9 mouse cellular contexts compared by ENCODE assay signal in the genomic region with DNA sequence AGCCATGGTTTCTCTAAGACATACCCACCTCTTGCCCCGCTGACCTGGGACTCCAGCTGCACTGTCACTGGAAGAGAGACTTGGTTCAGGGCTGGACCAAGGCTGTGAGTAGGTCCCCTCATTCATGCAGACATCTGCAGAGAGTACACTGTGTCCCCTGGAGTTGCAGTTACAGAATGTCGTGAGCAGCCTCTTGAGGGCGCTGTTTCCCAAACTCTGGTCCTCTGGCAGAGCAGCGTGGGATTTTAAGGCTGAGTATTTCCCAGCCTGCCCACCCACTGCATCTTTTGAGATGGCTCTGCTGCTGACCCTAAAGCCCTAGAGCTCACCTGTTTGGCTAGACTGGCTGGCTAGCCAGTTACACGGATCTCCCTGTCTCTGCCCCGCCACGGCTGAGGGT. TPM values are rescaled to one million over a fixed set of nuclear protein-coding genes. Genes with fewer than 3 reads are reported as not detected.
DNase-seq lines count a peak whose midpoint lies in the region; ATAC-seq and TF ChIP-seq lines count a peak whose summit lies in the region.
"Had no signal": no experiment of that assay in that cellular context is flagged by ENCODE, and none has a peak within 500 bp of the region (broad histone marks: within the 10 kb centered on the region; RNA-seq: fewer than 3 reads in every experiment).

No protein-coding gene starts in this region.

- no peak for DNase-seq in left cerebral cortex, adult 2 months (ENCODE audit: extremely low spot score in 1 of 2, low spot score in 2 of 2)
- DNase-seq in left cerebral cortex, adult 8-10 months (ENCODE audit: low spot score in 2 of 2), result no peak
- DNase-seq in MEL-GATA-1-ER (ENCODE audit: extremely low read depth, low read depth), result peak; percentile 46
- peak; percentile 44 for DNase-seq in embryo, embryonic 11 days
- DNase-seq in stomach, postnatal 0 days (ENCODE audit: low spot score), result no peak

- no peak overlapping the region for H3K4me3 ChIP-seq in left cerebral cortex, adult 2 months
- H3K4me3 ChIP-seq in stomach, postnatal 0 days (ENCODE audit: low read depth, low read length), result no peak overlapping the region
- H3K4me3 ChIP-seq: embryonic facial prominence, embryonic 12.5 days had no signal

- H3K27ac ChIP-seq in left cerebral cortex, adult 2 months, result no peak overlapping the region
- H3K27ac ChIP-seq in stomach, postnatal 0 days (replicated peaks), result no peak overlapping the region
- H3K27ac ChIP-seq: embryonic facial prominence, embryonic 12.5 days; macrophage had no signal

- no peaks in the 10 kb centered on the region for H3K4me1 ChIP-seq in stomach, postnatal 0 days (replicated peaks; ENCODE audit: control insufficient read depth, insufficient read depth)
- H3K4me1 ChIP-seq: embryonic facial prominence, embryonic 12.5 days had no signal

- TF ChIP-seq EP300 in stomach, postnatal 0 days (optimal IDR thresholded peaks at IDR 0.05), result no peak

- H3K4me2 ChIP-seq in stomach, postnatal 0 days (replicated peaks; ENCODE audit: low read depth), result no peak overlapping the region
- H3K4me2 ChIP-seq: embryonic facial prominence, embryonic 12.5 days had no signal

- H3K9me3 ChIP-seq in stomach, postnatal 0 days (ENCODE audit: control insufficient read depth, low read length), result no peaks in the 10 kb centered on the region
- H3K9me3 ChIP-seq: embryonic facial prominence, embryonic 12.5 days had no signal

- no peak for ATAC-seq in stomach, postnatal 0 days (ENCODE audit: low FRiP score, low TSS enrichment)
- ATAC-seq in erythroid progenitor cell, adult 5-6 weeks (replicated peaks; ENCODE audit: low FRiP score, poor library complexity, severe bottlenecking), result no peak
- ATAC-seq in erythroblast, adult 5-6 weeks (replicated peaks; ENCODE audit: low FRiP score, poor library complexity, severe bottlenecking), result no peak

- TF ChIP-seq CTCF in left cerebral cortex, adult 2 months (IDR thresholded peaks at IDR 0.05), result peak; percentile 38
- TF ChIP-seq CTCF in stomach, postnatal 0 days (IDR thresholded peaks at IDR 0.05; ENCODE audit: low read depth), result peak; percentile 57

- no peak overlapping the region for H3K9ac ChIP-seq in stomach, postnatal 0 days (ENCODE audit: low read length)
- H3K9ac ChIP-seq: embryonic facial prominence, embryonic 12.5 days had no signal

- no peaks in the 10 kb centered on the region for H3K27me3 ChIP-seq in stomach, postnatal 0 days (ENCODE audit: control insufficient read depth, insufficient read depth, low read length)
- H3K27me3 ChIP-seq: embryonic facial prominence, embryonic 12.5 days had no signal

- H3K36me3 ChIP-seq in stomach, postnatal 0 days (ENCODE audit: control insufficient read depth, insufficient read depth, low read length), result no peaks in the 10 kb centered on the region
- H3K36me3 ChIP-seq: embryonic facial prominence, embryonic 12.5 days had no signal

- whole genome bisulfite sequencing in stomach, postnatal 0 days, result 59% methylated on average over 7 of the region's 7 CpGs

- intact Hi-C loops in left cerebral cortex, adult 2 months (cut with DNase I), result no loop called here

RNA-seq across cellular contexts. Expression of a gene that starts 1.2 kb away (rescaled TPM):
- under 1 TPM in 1 of 2 experiments, not detected in 1; 0.47 TPM for total RNA-seq in left cerebral cortex, adult 2 months (2021)
- 1 to 10 TPM in 2 of 4 experiments, under 1 TPM in 1, not detected in 1; 0.44 to 2.2 (median 1.7) TPM for total RNA-seq in left cerebral cortex, adult 8-10 months (2022)
- polyA plus RNA-seq in stomach, postnatal 0 days (2015; fragmentation: Nextera tagmentation; extraction: Ambion mirVana), result 0.25 and 0.29 TPM in 2 replicates
- total RNA-seq in erythroid progenitor cell, adult 5-6 weeks (2015; ENCODE audit: low replicate concordance), result not detected in 2 replicates
- 0.39 and 1.5 TPM in 2 replicates for total RNA-seq in erythroid progenitor cell, adult 5-6 weeks (2017; ENCODE audit: low replicate concordance)
- total RNA-seq in erythroblast, adult 5-6 weeks (2015; ENCODE audit: low replicate concordance), result 0.84 and 7.9 TPM in 2 replicates
- 1.1 TPM in 1 of 2 replicates, not detected in the other for total RNA-seq in erythroblast, adult 5-6 weeks (2017; ENCODE audit: low replicate concordance)

RNA-seq across cellular contexts. Expression of a gene that starts 28.4 kb away (rescaled TPM):
- total RNA-seq in left cerebral cortex, adult 2 months (2021), result 10 to 100 TPM; 23.3 to 28.2 TPM
- total RNA-seq in left cerebral cortex, adult 8-10 months (2022), result 10 to 100 TPM; 20.7 to 35.3 (median 30.7) TPM
- polyA plus RNA-seq in stomach, postnatal 0 days (2015; fragmentation: Nextera tagmentation; extraction: Ambion mirVana), result 9.1 and 9.5 TPM in 2 replicates
- total RNA-seq in erythroid progenitor cell, adult 5-6 weeks (2015; ENCODE audit: low replicate concordance), result 14.4 and 17.2 TPM in 2 replicates
- total RNA-seq in erythroid progenitor cell, adult 5-6 weeks (2017; ENCODE audit: low replicate concordance), result 12.3 and 20.4 TPM in 2 replicates
- 15.9 and 37.5 TPM in 2 replicates for total RNA-seq in erythroblast, adult 5-6 weeks (2015; ENCODE audit: low replicate concordance)
- total RNA-seq in erythroblast, adult 5-6 weeks (2017; ENCODE audit: low replicate concordance), result 11.7 and 13.3 TPM in 2 replicates

RNA-seq across cellular contexts. Expression of a gene that starts 31.5 kb away (rescaled TPM):
- total RNA-seq in left cerebral cortex, adult 2 months (2021), result 100 to 1,000 TPM; 177 to 179 TPM
- total RNA-seq in left cerebral cortex, adult 8-10 months (2022), result 100 to 1,000 TPM; 181 to 210 (median 190) TPM
- polyA plus RNA-seq in stomach, postnatal 0 days (2015; fragmentation: Nextera tagmentation; extraction: Ambion mirVana), result 45.0 and 48.1 TPM in 2 replicates
- 199 and 208 TPM in 2 replicates for total RNA-seq in erythroid progenitor cell, adult 5-6 weeks (2015; ENCODE audit: low replicate concordance)
- total RNA-seq in erythroid progenitor cell, adult 5-6 weeks (2017; ENCODE audit: low replicate concordance), result 191 and 208 TPM in 2 replicates
- total RNA-seq in erythroblast, adult 5-6 weeks (2015; ENCODE audit: low replicate concordance), result 36.1 and 75.0 TPM in 2 replicates
- 114 and 135 TPM in 2 replicates for total RNA-seq in erythroblast, adult 5-6 weeks (2017; ENCODE audit: low replicate concordance)

RNA-seq across cellular contexts. Expression of a gene that starts 51.7 kb away (rescaled TPM):
- total RNA-seq in left cerebral cortex, adult 2 months (2021), result 10 to 100 TPM; 11.3 to 15.2 TPM
- total RNA-seq in left cerebral cortex, adult 8-10 months (2022), result 10 to 100 TPM; 12.6 to 18.0 (median 16.8) TPM
- 0.18 and 0.29 TPM in 2 replicates for polyA plus RNA-seq in stomach, postnatal 0 days (2015; fragmentation: Nextera tagmentation; extraction: Ambion mirVana)
- total RNA-seq in erythroid progenitor cell, adult 5-6 weeks (2015; ENCODE audit: low replicate concordance), result 0.36 and 0.42 TPM in 2 replicates
- 2.1 and 2.9 TPM in 2 replicates for total RNA-seq in erythroid progenitor cell, adult 5-6 weeks (2017; ENCODE audit: low replicate concordance)
- 1.3 TPM in 1 of 2 replicates, not detected in the other for total RNA-seq in erythroblast, adult 5-6 weeks (2015; ENCODE audit: low replicate concordance)
- 4.3 and 7.0 TPM in 2 replicates for total RNA-seq in erythroblast, adult 5-6 weeks (2017; ENCODE audit: low replicate concordance)

RNA-seq across cellular contexts. Expression of a gene that starts 52.2 kb away (rescaled TPM):
- total RNA-seq in left cerebral cortex, adult 2 months (2021), result under 1 TPM; 0.56 to 0.59 TPM
- 1 to 10 TPM in 3 of 4 experiments, under 1 TPM in 1; 0.84 to 3.5 (median 2.0) TPM for total RNA-seq in left cerebral cortex, adult 8-10 months (2022)
- 0.45 and 0.53 TPM in 2 replicates for polyA plus RNA-seq in stomach, postnatal 0 days (2015; fragmentation: Nextera tagmentation; extraction: Ambion mirVana)
- 3.2 and 4.6 TPM in 2 replicates for total RNA-seq in erythroid progenitor cell, adult 5-6 weeks (2015; ENCODE audit: low replicate concordance)
- total RNA-seq in erythroid progenitor cell, adult 5-6 weeks (2017; ENCODE audit: low replicate concordance), result 2.0 and 2.8 TPM in 2 replicates
- total RNA-seq in erythroblast, adult 5-6 weeks (2015; ENCODE audit: low replicate concordance), result 2.5 TPM in 1 of 2 replicates, not detected in the other
- 3.2 and 3.6 TPM in 2 replicates for total RNA-seq in erythroblast, adult 5-6 weeks (2017; ENCODE audit: low replicate concordance)

Comparison
In these comparisons a context has a peak if more than half of its experiments do, and no peak if none do; other contexts are left out.
1. DNase-seq: peak in MEL-GATA-1-ER (single experiment) and embryo, embryonic 11 days (single experiment); none in left cerebral cortex, adult 2 months (0 of 2), left cerebral cortex, adult 8-10 months (0 of 2) and stomach, postnatal 0 days (single experiment).